Mouse (Mus musculus) lung, postnatal 0 days (tissue): ENCODE results near the gene Scgb1c1. TPM values are rescaled to one million over a fixed set of nuclear protein-coding genes. Genes with fewer than 3 reads are reported as not detected.

ENCODE experiments used
- ATAC-seq: fragments of 200-750 bp; cut with Nextera tagmentation; 2 replicates; pipeline ENCODE4 v1.8.0; 2017; ENCODE audit warnings: moderate library complexity
- DNase-seq: peaks from one replicate; pipeline ENCODE4 v3.0.0-alpha.2; 2016; ENCODE audit warnings: low spot score
- H3K27ac ChIP-seq: fragments of 300-500 bp; sonication (generic); 2 replicates; pipeline ENCODE4 v1.5.1; 2014; ENCODE audit warnings: antibody characterized with exemption, mild to moderate bottlenecking, low read length, mixed read lengths
- H3K27me3 ChIP-seq: fragments of 300-500 bp; sonication (generic); replicated peaks from 2 replicates; pipeline ENCODE4 v1.6.1; 2014; ENCODE audit warnings: low read length, mixed read lengths; ENCODE audit not compliant: insufficient read depth
- H3K36me3 ChIP-seq: fragments of 300-500 bp; sonication (generic); 2 replicates; pipeline ENCODE4 v1.6.1; 2014; ENCODE audit warnings: low read length, mixed read lengths; ENCODE audit not compliant: insufficient read depth
- H3K4me1 ChIP-seq: fragments of 300-500 bp; sonication (generic); 2 replicates; pipeline ENCODE4 v1.6.1; 2014; ENCODE audit warnings: antibody characterized with exemption, low read depth, low read length, mixed read lengths; ENCODE audit not compliant: insufficient read depth
- H3K4me2 ChIP-seq: fragments of 300-500 bp; sonication (generic); replicated peaks from 2 replicates; pipeline ENCODE4 v1.6.1; 2014; ENCODE audit warnings: low read depth, mild to moderate bottlenecking, low read length, moderate library complexity, mixed read lengths
- H3K4me3 ChIP-seq: fragments of 300-500 bp; sonication (generic); 2 replicates; pipeline ENCODE4 v1.5.1; 2014; ENCODE audit warnings: low read depth, low read length
- H3K9ac ChIP-seq: fragments of 300-500 bp; sonication (generic); replicated peaks from 2 replicates; pipeline ENCODE4 v1.6.1; 2014; ENCODE audit warnings: low read depth, mild to moderate bottlenecking
- H3K9me3 ChIP-seq: fragments of 300-500 bp; sonication (generic); 2 replicates; pipeline ENCODE4 v1.6.1; 2016; ENCODE audit warnings: low read length, mixed read lengths
- CTCF ChIP-seq: IDR thresholded peaks from 2 replicates; pipeline ENCODE4 v1.5.1; 2016; ENCODE audit warnings: antibody characterized with exemption, mild to moderate bottlenecking
- EP300 ChIP-seq: IDR thresholded peaks from 2 replicates; pipeline ENCODE4 v1.6.1; 2016; ENCODE audit warnings: antibody characterized with exemption, mild to moderate bottlenecking, control low read depth
- WGBS: fragments of 180-500 bp; shearing (Covaris S2); extraction: QIAGEN DNeasy Blood & Tissue Kit; methylation state at CpG from one replicate; pipeline ENCODE4 v1.1.7; 2014; 5-methylcytosine and 5-hydroxymethylcytosine counted together
- polyA plus RNA-seq: library from polyadenylated mRNA; unstranded; fragments of >200 nt; fragmentation: Nextera tagmentation; extraction: Ambion mirVana; gene quantifications from 2 replicates; pipeline ENCODE4 v1.2.1, GENCODE M21; 2015

Scgb1c1 gene
- polyA plus RNA-seq, 1 experiment from 2014 or later, result 27.0 TPM

DNA sequence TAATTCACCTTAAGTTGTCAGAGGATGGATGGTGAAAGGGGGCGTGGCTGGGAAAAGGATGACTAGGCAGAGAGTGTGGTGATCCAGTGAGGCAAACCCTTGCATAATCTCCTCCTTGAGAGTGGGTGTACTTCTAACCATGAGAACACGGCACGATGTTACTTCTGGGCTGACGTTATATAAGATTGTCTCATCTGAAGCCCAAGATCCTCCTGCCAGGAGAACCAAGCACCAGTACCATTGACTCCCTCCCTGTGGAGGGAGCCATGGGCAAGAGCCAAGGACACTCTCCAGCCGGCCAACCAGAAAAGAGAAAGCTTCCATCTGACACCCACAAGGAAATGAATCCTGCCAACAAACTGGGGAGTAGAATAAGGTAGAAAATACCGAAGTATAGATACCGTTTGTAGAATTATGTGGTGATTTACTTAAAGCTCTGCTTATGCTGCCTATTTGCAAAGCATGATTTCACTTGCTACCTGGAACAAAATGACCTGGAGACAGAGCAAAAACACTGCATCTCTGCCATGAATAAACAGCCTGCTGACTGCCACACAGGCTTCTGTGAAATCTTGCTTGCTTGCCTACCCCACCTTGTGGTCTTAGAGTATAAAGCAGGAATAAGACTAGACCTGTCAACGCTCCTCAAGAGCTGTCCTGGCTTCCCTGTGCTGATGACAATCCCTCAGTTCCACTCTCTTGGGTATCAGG, 17.0 kb upstream of the Scgb1c1 start:
- WGBS, result 18% methylated on average over 8 of the region's 8 CpGs
- no peak overlapping the region for H3K4me3 ChIP-seq
- peak; percentile 74 for DNase-seq
- TF ChIP-seq CTCF, result peak; percentile 74
- no peak for TF ChIP-seq EP300
- no peaks in the 10 kb centered on the region for H3K9me3 ChIP-seq
- no peaks in the 10 kb centered on the region for H3K36me3 ChIP-seq
- H3K4me2 ChIP-seq, result 0 out of 2 replicates have a peak overlapping the region, but pooled peaks have one; percentile 8
- H3K27ac ChIP-seq, result no peak overlapping the region
- H3K4me1 ChIP-seq, result no peaks in the 10 kb centered on the region
- peak; percentile 69 for ATAC-seq
- H3K27me3 ChIP-seq, result no peaks in the 10 kb centered on the region
- no peak overlapping the region for H3K9ac ChIP-seq

GRCm38 (mm10) chr7:140831447-140831846, 13.9 kb upstream of the Scgb1c1 start:
- ATAC-seq, result no peak
- no peak for DNase-seq
- H3K4me1 ChIP-seq, result no peaks in the 10 kb centered on the region
- H3K27ac ChIP-seq, result no peak overlapping the region
- no peak overlapping the region for H3K4me2 ChIP-seq
- no peak overlapping the region for H3K4me3 ChIP-seq
- H3K36me3 ChIP-seq, result no peaks in the 10 kb centered on the region
- no peak overlapping the region for H3K9ac ChIP-seq
- WGBS, result 55% methylated on average over 6 of the region's 6 CpGs
- no peaks in the 10 kb centered on the region for H3K9me3 ChIP-seq
- no peaks in the 10 kb centered on the region for H3K27me3 ChIP-seq
- TF ChIP-seq EP300 (no peak), CTCF (no peak)

GRCm38 (mm10) chr7:140833341-140833740, 12.0 kb upstream of the Scgb1c1 start:
- no peaks in the 10 kb centered on the region for H3K36me3 ChIP-seq
- no peak for ATAC-seq
- WGBS, result 81% methylated on average over 4 of the region's 4 CpGs
- H3K9ac ChIP-seq, result no peak overlapping the region
- no peaks in the 10 kb centered on the region for H3K9me3 ChIP-seq
- H3K4me2 ChIP-seq, result no peak overlapping the region
- DNase-seq, result no peak
- no peak overlapping the region for H3K27ac ChIP-seq
- H3K27me3 ChIP-seq, result no peaks in the 10 kb centered on the region
- no peaks in the 10 kb centered on the region for H3K4me1 ChIP-seq
- H3K4me3 ChIP-seq, result no peak overlapping the region
- no peak for TF ChIP-seq CTCF
- no peak for TF ChIP-seq EP300

- no peak within 1 kb of the TSS for H3K4me3 ChIP-seq
- peak; percentile 89 for ATAC-seq
- no peaks in the 10 kb centered on the region for H3K4me1 ChIP-seq
- no peak within 1 kb of the TSS for H3K27ac ChIP-seq
- no peaks in the 10 kb centered on the region for H3K27me3 ChIP-seq
- 36% methylated on average over 20 of the region's 20 CpGs for WGBS
- H3K9me3 ChIP-seq, result no peaks in the 10 kb centered on the region
- peak within 1 kb of the TSS; percentile 32; the same call in 1 of the 2 replicates for H3K4me2 ChIP-seq
- no peaks in the 10 kb centered on the region for H3K36me3 ChIP-seq
- H3K9ac ChIP-seq, result no peak within 1 kb of the TSS
- TF ChIP-seq EP300 (no peak), CTCF (no peak)
- peak; percentile 64 for DNase-seq
Measured at GRCm38 (mm10) chr7:140834968-140835757, 10.2 kb upstream of the Scgb1c1 start, which contains the start of gene Urah. Gene Urah, plus strand, starts transcription at chr7:140835018.

DNA sequence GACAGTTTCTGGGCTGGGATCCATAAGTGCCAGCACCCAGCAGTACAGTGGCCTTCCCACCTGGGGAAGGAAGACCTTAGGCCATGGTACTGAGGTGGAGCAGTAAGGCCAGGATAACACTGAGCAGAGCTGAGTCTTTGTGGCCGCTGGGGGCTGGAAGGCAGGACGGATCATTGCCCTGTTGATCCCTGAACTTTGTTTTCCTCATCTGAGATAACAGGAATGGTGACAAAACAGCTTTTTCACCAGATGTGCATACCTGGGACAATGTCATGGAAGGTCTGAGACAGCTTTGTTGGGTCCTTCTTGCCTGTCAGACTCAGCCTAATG, 9.6 kb upstream of the Scgb1c1 start:
- Histone ChIP-seq H3K9me3 (no peaks in the 10 kb centered on the region), H3K27ac (no peak overlapping the region), H3K9ac (no peak overlapping the region), H3K4me2 (peak overlapping the region; percentile 32; the same call in 1 of the 2 replicates), H3K4me1 (no peaks in the 10 kb centered on the region), H3K4me3 (no peak overlapping the region), H3K36me3 (no peaks in the 10 kb centered on the region), H3K27me3 (no peaks in the 10 kb centered on the region)
- no peak for TF ChIP-seq CTCF
- TF ChIP-seq EP300, result no peak
- DNase-seq, result no peak
- ATAC-seq, result 0 out of 2 replicates have a peak, but pooled peaks have one; percentile 4
- 72% methylated on average over 2 of the region's 2 CpGs for WGBS

GRCm38 (mm10) chr7:140836243-140837115, 8.9 kb upstream of the Scgb1c1 start:
- ATAC-seq, result no peak
- DNase-seq, result no peak
- Histone ChIP-seq H3K9me3 (no peaks in the 10 kb centered on the region), H3K9ac (no peak overlapping the region), H3K4me3 (no peak overlapping the region), H3K36me3 (no peaks in the 10 kb centered on the region), H3K4me2 (no peak overlapping the region), H3K4me1 (no peaks in the 10 kb centered on the region), H3K27me3 (no peaks in the 10 kb centered on the region), H3K27ac (no peak overlapping the region)
- TF ChIP-seq CTCF, result no peak
- WGBS, result 72% methylated on average over 9 of the region's 9 CpGs
